Comparison of ENCODE assay signal across 17 mouse cellular contexts in the genomic region with DNA sequence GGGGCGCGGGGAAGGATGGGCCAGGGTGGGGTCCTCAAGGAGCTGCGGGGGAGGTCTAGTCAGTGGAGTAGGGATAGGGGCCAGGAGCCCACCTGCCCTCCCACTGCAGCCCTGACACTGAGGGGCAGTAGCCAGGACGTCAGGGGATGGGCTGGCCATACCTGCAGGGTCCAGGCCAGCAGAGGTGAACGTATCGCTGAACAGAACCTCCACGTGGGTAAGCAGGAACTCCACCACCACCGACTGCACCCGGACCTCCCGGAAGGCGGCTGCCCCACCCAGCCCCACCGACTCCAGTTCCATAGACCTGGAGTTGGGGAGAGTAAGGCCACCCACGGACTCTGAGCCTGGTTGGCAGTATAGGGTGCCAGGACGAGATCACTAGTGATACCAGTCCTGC. TPM values are rescaled to one million over a fixed set of nuclear protein-coding genes. Genes with fewer than 3 reads are reported as not detected.
DNase-seq lines count a peak whose midpoint lies in the region; ATAC-seq and TF ChIP-seq lines count a peak whose summit lies in the region.
"Had no signal": no experiment of that assay in that cellular context is flagged by ENCODE, and none has a peak within 500 bp of the region (broad histone marks: within the 10 kb centered on the region; RNA-seq: fewer than 3 reads in every experiment).

No protein-coding gene starts in this region.

- DNase-seq in heart, embryonic 10.5 days (ENCODE audit: low spot score) = peak; percentile 71
- no peak for DNase-seq in heart, adult 2 months
- no peak for DNase-seq in lung, postnatal 25 days (ENCODE audit: low spot score)
- no peak for DNase-seq in spleen, postnatal 36 days (ENCODE audit: low spot score in 2 of 2)
- DNase-seq in left cerebral cortex, postnatal 10 days (ENCODE audit: extremely low spot score in 1 of 2, low spot score in 2 of 2) = no peak
- DNase-seq: adrenal gland, postnatal 10 days; cerebellum, adult 8-10 months; heart, adult 18-20 months; heart, postnatal 14 days; kidney, adult 9 months; liver, embryonic 13.5 days; right cerebral cortex, postnatal 14 days had no signal

- H3K27me3 ChIP-seq in heart, embryonic 10.5 days (ENCODE audit: insufficient read depth, poor library complexity, severe bottlenecking) = peaks cover 50% of the 10 kb centered on the region
- no peaks in the 10 kb centered on the region for H3K27me3 ChIP-seq in heart, adult 2 months (ENCODE audit: control insufficient read depth, insufficient read depth, low read length)
- no peaks in the 10 kb centered on the region for H3K27me3 ChIP-seq in lung, embryonic 15.5 days
- no peaks in the 10 kb centered on the region for H3K27me3 ChIP-seq in ES-Bruce4 (ENCODE audit: control insufficient read depth, insufficient read depth, low read length, poor library complexity, severe bottlenecking)
- no peaks in the 10 kb centered on the region for H3K27me3 ChIP-seq in intestine, embryonic 16.5 days (replicated peaks; ENCODE audit: control insufficient read depth, insufficient read depth, low read length)
- H3K27me3 ChIP-seq: liver, embryonic 13.5 days had no signal

- TF ChIP-seq EP300 in heart, adult 2 months (IDR thresholded peaks at IDR 0.05; ENCODE audit: insufficient read depth, low read depth, low read length) = no peak
- TF ChIP-seq EP300 in ES-Bruce4 (IDR thresholded peaks at IDR 0.05; ENCODE audit: insufficient read depth, low read depth, low read length) = no peak

- TF ChIP-seq POLR2A in heart, adult 2 months (IDR thresholded peaks at IDR 0.05; ENCODE audit: insufficient read depth, low read depth, low read length) = no peak
- TF ChIP-seq POLR2A in ES-Bruce4 (IDR thresholded peaks at IDR 0.05; ENCODE audit: insufficient read depth, low read length) = no peak

- WGBS in heart, embryonic 10.5 days = 81% methylated on average over 14 of the region's 14 CpGs
- WGBS in heart, adult 2 months = 94% methylated on average over 14 of the region's 14 CpGs
- WGBS in lung, embryonic 15.5 days = 82% methylated on average over 14 of the region's 14 CpGs
- 77% methylated on average over 14 of the region's 14 CpGs for WGBS in intestine, embryonic 16.5 days

- 0 out of 2 replicates have a peak, but pooled peaks have one; percentile 2 for ATAC-seq in lung, embryonic 15.5 days (ENCODE audit: borderline replicate concordance, extremely low read depth, low FRiP score, low TSS enrichment)
- no peak for ATAC-seq in intestine, embryonic 16.5 days

- H3K4me2 ChIP-seq in lung, embryonic 15.5 days = 0 out of 2 replicates have a peak overlapping the region, but pooled peaks have one; percentile 26
- no peak overlapping the region for H3K4me2 ChIP-seq in intestine, embryonic 16.5 days (ENCODE audit: low read depth, low read length)
- H3K4me2 ChIP-seq: liver, embryonic 13.5 days had no signal

- intact Hi-C loops in heart, adult 2 months (cut with DNase I) = no loop called here
- intact Hi-C loops in left cerebral cortex, postnatal 10 days (cut with DNase I) = no loop called here

- H3K79me2 ChIP-seq in heart, adult 2 months (replicated peaks; ENCODE audit: control insufficient read depth, insufficient read depth, low read length) = no peaks in the 10 kb centered on the region

- no peaks in the 10 kb centered on the region for H3K9me3 ChIP-seq in heart, embryonic 10.5 days
- H3K9me3 ChIP-seq in lung, embryonic 15.5 days = no peaks in the 10 kb centered on the region
- no peaks in the 10 kb centered on the region for H3K9me3 ChIP-seq in ES-Bruce4 (replicated peaks; ENCODE audit: control insufficient read depth, insufficient read depth, low read length, poor library complexity, severe bottlenecking)
- no peaks in the 10 kb centered on the region for H3K9me3 ChIP-seq in intestine, embryonic 16.5 days (ENCODE audit: control insufficient read depth, low read length)
- H3K9me3 ChIP-seq: liver, embryonic 13.5 days had no signal

- peaks cover 79% of the 10 kb centered on the region for H3K36me3 ChIP-seq in heart, embryonic 10.5 days
- no peaks in the 10 kb centered on the region for H3K36me3 ChIP-seq in heart, adult 2 months (ENCODE audit: control insufficient read depth, insufficient read depth, low read length)
- peaks cover 58% of the 10 kb centered on the region for H3K36me3 ChIP-seq in lung, embryonic 15.5 days
- H3K36me3 ChIP-seq in ES-Bruce4 (ENCODE audit: control insufficient read depth, insufficient read depth, low read length, poor library complexity, severe bottlenecking) = no peaks in the 10 kb centered on the region
- peaks cover 23% of the 10 kb centered on the region for H3K36me3 ChIP-seq in intestine, embryonic 16.5 days (ENCODE audit: control insufficient read depth, insufficient read depth, low read length)

- no peak for TF ChIP-seq CTCF in heart, adult 2 months (IDR thresholded peaks at IDR 0.05)
- TF ChIP-seq CTCF in ES-Bruce4 (IDR thresholded peaks at IDR 0.05; ENCODE audit: low read depth, low read length) = no peak

- peak overlapping the region; percentile 49; the same call in 1 of the 2 replicates for H3K27ac ChIP-seq in heart, embryonic 10.5 days
- no peak overlapping the region for H3K27ac ChIP-seq in heart, adult 2 months
- no peak overlapping the region for H3K27ac ChIP-seq in lung, embryonic 15.5 days
- H3K27ac ChIP-seq in ES-Bruce4 (ENCODE audit: insufficient read depth, low read length) = no peak overlapping the region
- no peak overlapping the region for H3K27ac ChIP-seq in intestine, embryonic 16.5 days (ENCODE audit: low read length)
- H3K27ac ChIP-seq: liver, embryonic 13.5 days; macrophage had no signal

- peaks cover 18% of the 10 kb centered on the region for H3K4me1 ChIP-seq in heart, embryonic 10.5 days
- no peaks in the 10 kb centered on the region for H3K4me1 ChIP-seq in heart, adult 2 months (ENCODE audit: control insufficient read depth, insufficient read depth, low read length)
- H3K4me1 ChIP-seq in lung, embryonic 15.5 days = peaks cover 12% of the 10 kb centered on the region
- peaks cover 1% of the 10 kb centered on the region for H3K4me1 ChIP-seq in ES-Bruce4 (ENCODE audit: control insufficient read depth, insufficient read depth, low read length)
- H3K4me1 ChIP-seq in intestine, embryonic 16.5 days (ENCODE audit: control insufficient read depth, insufficient read depth, low read length) = peaks cover 10% of the 10 kb centered on the region

- no peak overlapping the region for H3K4me3 ChIP-seq in heart, embryonic 10.5 days
- H3K4me3 ChIP-seq in heart, adult 2 months = no peak overlapping the region
- H3K4me3 ChIP-seq in lung, embryonic 15.5 days = no peak overlapping the region
- no peak overlapping the region for H3K4me3 ChIP-seq in ES-Bruce4 (ENCODE audit: low read depth, low read length)
- no peak overlapping the region for H3K4me3 ChIP-seq in intestine, embryonic 16.5 days (ENCODE audit: low read length)
- H3K4me3 ChIP-seq: liver, embryonic 13.5 days; myocyte had no signal

- H3K9ac ChIP-seq in heart, adult 2 months (ENCODE audit: low read depth, low read length) = no peak overlapping the region
- H3K9ac ChIP-seq in lung, embryonic 15.5 days = no peak overlapping the region
- peak overlapping the region; percentile 17; the same call in 1 of the 2 replicates for H3K9ac ChIP-seq in ES-Bruce4 (ENCODE audit: low read depth, poor library complexity, severe bottlenecking)
- H3K9ac ChIP-seq in intestine, embryonic 16.5 days (ENCODE audit: low read depth, low read length) = 0 out of 2 replicates have a peak overlapping the region, but pooled peaks have one; percentile 57
- H3K9ac ChIP-seq: liver, embryonic 13.5 days had no signal

RNA-seq across cellular contexts. Expression of a gene that starts 7.9 kb away (rescaled TPM):
- polyA plus RNA-seq in heart, embryonic 10.5 days (2016; fragmentation: Nextera tagmentation; extraction: Ambion mirVana) = 8.5 and 9.0 TPM in 2 replicates
- under 1 TPM; 0.34 to 0.37 TPM for total RNA-seq in heart, adult 2 months (2021)
- polyA plus RNA-seq in heart, adult 2 months (2012; rRNA removed) = 2.3 and 3.0 TPM in 2 replicates
- 7.7 and 9.3 TPM in 2 replicates for polyA plus RNA-seq in lung, embryonic 15.5 days (2015; fragmentation: Nextera tagmentation; extraction: Ambion mirVana)
- polyA plus RNA-seq in ES-Bruce4 (2011; ENCODE audit: insufficient read depth, insufficient read length, low read depth, missing spikeins) = 6.0 and 6.5 TPM in 2 replicates
- polyA plus RNA-seq in intestine, embryonic 16.5 days (2015; fragmentation: Nextera tagmentation; extraction: Ambion mirVana) = 5.6 and 6.4 TPM in 2 replicates
- total RNA-seq in left cerebral cortex, postnatal 10 days (2021) = 100 to 1,000 TPM; 259 to 264 TPM

RNA-seq across cellular contexts. Expression of a gene that starts 25.0 kb away (rescaled TPM):
- polyA plus RNA-seq in heart, embryonic 10.5 days (2016; fragmentation: Nextera tagmentation; extraction: Ambion mirVana) = 4.2 and 8.3 TPM in 2 replicates
- 100 to 1,000 TPM; 718 to 804 TPM for total RNA-seq in heart, adult 2 months (2021)
- polyA plus RNA-seq in heart, adult 2 months (2012; rRNA removed) = 1,866 and 1,945 TPM in 2 replicates
- polyA plus RNA-seq in lung, embryonic 15.5 days (2015; fragmentation: Nextera tagmentation; extraction: Ambion mirVana) = 32.1 and 33.6 TPM in 2 replicates
- 6.4 and 7.0 TPM in 2 replicates for polyA plus RNA-seq in ES-Bruce4 (2011; ENCODE audit: insufficient read depth, insufficient read length, low read depth, missing spikeins)
- 48.4 and 53.8 TPM in 2 replicates for polyA plus RNA-seq in intestine, embryonic 16.5 days (2015; fragmentation: Nextera tagmentation; extraction: Ambion mirVana)
- 1 to 10 TPM; 6.4 to 7.3 TPM for total RNA-seq in left cerebral cortex, postnatal 10 days (2021)

RNA-seq across cellular contexts. Expression of a gene that starts 25.1 kb away (rescaled TPM):
- polyA plus RNA-seq in heart, embryonic 10.5 days (2016; fragmentation: Nextera tagmentation; extraction: Ambion mirVana) = 8.8 and 13.0 TPM in 2 replicates
- total RNA-seq in heart, adult 2 months (2021) = 1 to 10 TPM; 2.5 to 6.3 TPM
- polyA plus RNA-seq in heart, adult 2 months (2012; rRNA removed) = 5.6 and 5.8 TPM in 2 replicates
- 13.2 and 18.3 TPM in 2 replicates for polyA plus RNA-seq in lung, embryonic 15.5 days (2015; fragmentation: Nextera tagmentation; extraction: Ambion mirVana)
- polyA plus RNA-seq in ES-Bruce4 (2011; ENCODE audit: insufficient read depth, insufficient read length, low read depth, missing spikeins) = 16.8 and 17.3 TPM in 2 replicates
- polyA plus RNA-seq in intestine, embryonic 16.5 days (2015; fragmentation: Nextera tagmentation; extraction: Ambion mirVana) = 6.3 and 7.6 TPM in 2 replicates
- 1 to 10 TPM; 2.9 to 3.4 TPM for total RNA-seq in left cerebral cortex, postnatal 10 days (2021)

RNA-seq across cellular contexts. Expression of a gene that starts 32.7 kb away (rescaled TPM):
- 31.5 and 35.6 TPM in 2 replicates for polyA plus RNA-seq in heart, embryonic 10.5 days (2016; fragmentation: Nextera tagmentation; extraction: Ambion mirVana)
- 10 to 100 TPM; 13.7 to 16.0 TPM for total RNA-seq in heart, adult 2 months (2021)
- 16.2 and 20.0 TPM in 2 replicates for polyA plus RNA-seq in heart, adult 2 months (2012; rRNA removed)
- 36.0 and 38.8 TPM in 2 replicates for polyA plus RNA-seq in lung, embryonic 15.5 days (2015; fragmentation: Nextera tagmentation; extraction: Ambion mirVana)
- polyA plus RNA-seq in ES-Bruce4 (2011; ENCODE audit: insufficient read depth, insufficient read length, low read depth, missing spikeins) = 23.3 and 29.3 TPM in 2 replicates
- polyA plus RNA-seq in intestine, embryonic 16.5 days (2015; fragmentation: Nextera tagmentation; extraction: Ambion mirVana) = 44.5 and 50.0 TPM in 2 replicates
- total RNA-seq in left cerebral cortex, postnatal 10 days (2021) = 10 to 100 TPM; 24.3 to 26.4 TPM

RNA-seq across cellular contexts. Expression of a gene that starts 33.6 kb away (rescaled TPM):
- polyA plus RNA-seq in heart, embryonic 10.5 days (2016; fragmentation: Nextera tagmentation; extraction: Ambion mirVana) = 0.30 and 3.0 TPM in 2 replicates
- not detected for total RNA-seq in heart, adult 2 months (2021)
- polyA plus RNA-seq in heart, adult 2 months (2012; rRNA removed) = 0.23 TPM in 1 of 2 replicates, not detected in the other
- 0.25 and 0.44 TPM in 2 replicates for polyA plus RNA-seq in lung, embryonic 15.5 days (2015; fragmentation: Nextera tagmentation; extraction: Ambion mirVana)
- 0.58 TPM in 1 of 2 replicates, not detected in the other for polyA plus RNA-seq in ES-Bruce4 (2011; ENCODE audit: insufficient read depth, insufficient read length, low read depth, missing spikeins)
- 9.9 and 13.0 TPM in 2 replicates for polyA plus RNA-seq in intestine, embryonic 16.5 days (2015; fragmentation: Nextera tagmentation; extraction: Ambion mirVana)
- under 1 TPM in 1 of 2 experiments, not detected in 1; 0.67 TPM for total RNA-seq in left cerebral cortex, postnatal 10 days (2021)
- total RNA-seq: heart, adult 18-20 months; heart, postnatal 14 days had no signal
- polyA plus RNA-seq: macrophage, myocyte had no signal

Comparison
In these comparisons a context has a peak if more than half of its experiments do, and no peak if none do; other contexts are left out.
1. RNA of a gene that starts 25.0 kb away (polyA plus RNA-seq): 1,866 to 1,945 TPM in heart, adult 2 months; 48.4 to 53.8 TPM in intestine, embryonic 16.5 days, 32.1 to 33.6 TPM in lung, embryonic 15.5 days, 6.4 to 7.0 TPM in ES-Bruce4 and 4.2 to 8.3 TPM in heart, embryonic 10.5 days; every median in the first group is over 10 times any median in the second.
2. H3K9ac ChIP-seq: peak in ES-Bruce4 (single experiment) and intestine, embryonic 16.5 days (single experiment); none in heart, adult 2 months (single experiment) and lung, embryonic 15.5 days (single experiment).